Mouse (Mus musculus): Measurements from ENCODE around the gene Slc1a2. TPM values are rescaled to one million over a fixed set of nuclear protein-coding genes. Genes with fewer than 3 reads are reported as not detected.
A peak's percentile ranks its signal among the peaks of the same experiment; 100 is the strongest.

Gene Slc1a2
- total RNA-seq, 2 experiments from 2014 or later = 0.03 to 0.08 TPM

- intact Hi-C loops (cut with DNase I) = no loop called here
- no peak for DNase-seq
These were observed 98.9 kb downstream of the Slc1a2 start for GRCm38 (mm10) chr2:102757241-102757860.

DNA sequence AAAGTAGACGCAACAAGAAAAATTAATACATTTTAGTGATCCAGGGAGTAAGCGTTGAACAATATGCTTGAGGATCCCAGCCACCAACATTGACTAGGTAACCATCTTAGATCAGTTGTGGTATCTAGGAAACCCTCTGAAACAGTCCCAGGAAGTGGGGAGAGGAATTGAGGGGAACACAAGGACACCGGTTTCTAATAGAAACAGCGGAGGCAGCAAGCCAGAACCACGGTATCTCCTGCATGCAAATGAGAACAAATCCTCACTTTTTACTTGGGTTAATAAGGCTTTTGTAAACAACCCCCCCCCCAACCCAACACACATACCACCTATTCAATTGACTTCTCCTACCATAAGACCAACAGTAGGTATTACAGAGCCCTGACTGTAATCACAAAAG is 101.0 kb downstream of the Slc1a2 start:
- no peak for DNase-seq
- intact Hi-C loops (cut with DNase I) = no loop called here

GRCm38 (mm10) chr2:102760284-102761072 is 102.0 kb downstream of the Slc1a2 start:
- peak in 1 of 2 experiments; percentile 18 for DNase-seq
- intact Hi-C loops (cut with DNase I) = no loop called here

DNA sequence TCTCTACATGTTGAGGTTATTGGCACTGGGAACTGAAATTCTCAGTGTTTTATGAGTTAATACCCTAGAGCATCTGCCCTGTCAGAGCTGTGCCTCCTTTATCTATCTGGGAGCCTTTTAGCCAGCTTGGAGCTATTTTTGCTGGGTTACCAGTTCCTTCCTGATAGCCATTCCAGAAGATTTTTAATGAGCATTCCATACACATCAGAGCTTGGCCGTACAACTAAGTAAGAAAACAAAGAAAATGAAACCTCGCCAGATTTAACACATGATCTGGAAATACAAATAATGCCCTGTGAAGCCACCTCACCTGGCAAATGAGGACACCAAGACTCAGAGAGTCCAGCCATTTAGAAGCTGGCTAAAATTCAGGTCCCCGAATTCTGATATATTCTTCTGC is 104.7 kb downstream of the Slc1a2 start:
- intact Hi-C loops (cut with DNase I) = no loop called here
- DNase-seq = no peak

GRCm38 (mm10) chr2:102763991-102764390 is 105.5 kb downstream of the Slc1a2 start:
- no peak for DNase-seq
- intact Hi-C loops (cut with DNase I) = no loop called here

DNA sequence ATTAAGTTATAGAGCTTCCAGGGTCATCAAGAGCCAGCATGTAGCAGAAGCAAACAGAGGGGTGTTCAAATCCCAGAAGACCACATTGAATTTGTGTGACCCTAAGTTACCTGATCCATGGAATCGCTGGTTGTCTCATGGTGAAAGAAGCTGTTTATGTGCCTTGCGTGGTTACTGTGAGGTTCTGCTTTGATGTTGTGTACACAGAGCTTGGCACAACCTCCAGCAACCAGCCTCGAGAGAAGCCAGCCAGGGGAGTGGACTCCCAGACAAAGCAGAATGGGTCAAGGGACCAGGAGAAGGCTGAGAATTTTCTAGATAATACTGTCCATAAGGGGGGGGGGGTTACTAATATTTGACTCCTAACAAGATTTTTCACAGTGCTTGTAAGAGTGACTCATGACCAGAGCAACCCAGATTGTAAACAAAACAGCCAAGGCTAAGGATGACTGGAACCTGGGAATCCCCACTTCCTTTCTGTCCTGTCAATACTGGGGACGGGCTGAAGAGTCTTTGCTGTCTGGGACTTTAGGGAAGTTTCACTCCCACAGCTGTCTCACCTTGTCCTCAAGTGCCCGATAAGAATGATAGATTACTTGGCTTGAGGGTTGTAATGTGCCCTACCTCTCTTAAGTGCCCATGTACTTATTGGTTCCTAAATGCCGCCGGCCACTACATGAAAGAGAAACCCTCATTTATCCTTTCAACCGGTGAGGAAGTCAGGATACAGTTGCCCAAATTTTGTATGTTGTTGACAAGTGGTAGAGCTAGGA is 106.3 kb downstream of the Slc1a2 start:
- no peak for DNase-seq
- intact Hi-C loops (cut with DNase I) = no loop called here

GRCm38 (mm10) chr2:102768267-102768666 is 109.8 kb downstream of the Slc1a2 start:
- intact Hi-C loops (cut with DNase I) = no loop called here
- DNase-seq = no peak

DNA sequence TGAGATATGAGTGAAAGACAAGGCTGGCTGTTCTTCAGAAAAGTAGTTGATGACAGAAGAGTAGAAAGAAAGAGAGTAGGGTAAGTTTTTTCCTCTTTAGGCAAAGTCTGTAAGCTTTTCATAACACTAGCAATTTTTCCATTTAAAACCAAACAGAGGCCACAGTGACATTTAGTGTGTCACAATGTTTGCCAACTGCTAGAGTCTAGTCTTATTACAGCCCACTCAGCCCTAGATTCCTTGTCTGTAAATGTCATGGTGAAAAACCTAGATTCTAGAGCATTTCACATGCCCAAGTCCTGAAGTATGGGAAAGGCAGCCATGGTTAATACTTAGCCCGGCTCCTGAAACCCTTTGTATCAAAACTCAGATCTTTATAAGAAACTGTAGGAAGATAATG is 112.8 kb downstream of the Slc1a2 start:
- no peak for DNase-seq
- intact Hi-C loops (cut with DNase I) = no loop called here

DNA sequence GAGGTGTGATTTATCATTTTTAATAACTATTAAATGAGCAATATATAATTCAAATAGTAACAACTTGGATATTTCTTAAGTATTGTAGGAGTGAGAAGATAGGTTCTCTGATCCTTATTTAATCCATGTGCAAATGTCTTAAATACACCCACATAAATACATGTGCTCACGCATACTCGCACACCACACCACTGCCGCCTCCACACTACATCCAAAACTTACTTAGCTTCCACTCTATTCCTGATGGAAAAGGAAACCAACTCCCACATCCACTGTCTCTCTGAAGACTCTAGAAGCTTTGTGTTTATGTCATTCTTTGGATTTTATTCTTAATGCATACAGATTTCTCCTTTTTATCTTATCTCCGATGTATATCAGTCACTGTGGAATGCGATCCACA is 113.8 kb downstream of the Slc1a2 start:
- DNase-seq = no peak
- intact Hi-C loops (cut with DNase I) = no loop called here

- no peak for DNase-seq
- intact Hi-C loops (cut with DNase I) = no loop called here
These were observed 116.2 kb downstream of the Slc1a2 start for GRCm38 (mm10) chr2:102774700-102775099.

GRCm38 (mm10) chr2:102775561-102775960 is 117.1 kb downstream of the Slc1a2 start:
- intact Hi-C loops (cut with DNase I) = no loop called here
- no peak for DNase-seq

- no peak for DNase-seq
- intact Hi-C loops (cut with DNase I) = no loop called here
These were observed 119.7 kb downstream of the Slc1a2 start for GRCm38 (mm10) chr2:102778208-102778607.

- DNase-seq = no peak
- intact Hi-C loops (cut with DNase I) = no loop called here
These were observed 124.3 kb downstream of the Slc1a2 start for GRCm38 (mm10) chr2:102782751-102783150.

GRCm38 (mm10) chr2:102785696-102786095 is 127.2 kb downstream of the Slc1a2 start:
- no peak for DNase-seq
- intact Hi-C loops (cut with DNase I) = no loop called here

DNA sequence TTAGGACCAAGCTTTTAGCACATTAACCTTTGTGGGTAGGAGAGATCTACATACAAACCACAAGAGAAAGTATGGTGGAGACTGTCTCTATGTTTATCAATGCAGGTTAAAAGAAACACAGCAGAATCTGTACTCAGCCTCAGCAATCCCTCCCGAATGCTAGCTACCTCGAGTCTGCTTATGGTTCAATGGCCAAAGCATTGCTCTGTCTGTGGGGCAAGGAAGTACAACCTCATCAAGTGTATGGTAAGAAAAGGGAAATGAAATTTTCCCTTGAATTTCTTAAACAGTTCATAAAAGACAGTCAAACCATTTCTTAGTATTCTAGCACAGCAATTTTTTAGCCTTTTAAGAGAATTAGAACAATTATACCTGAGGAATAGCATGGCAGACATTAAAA is 133.2 kb downstream of the Slc1a2 start:
- intact Hi-C loops (cut with DNase I) = no loop called here
- DNase-seq = no peak

- no peak for DNase-seq
- intact Hi-C loops (cut with DNase I) = no loop called here
These were observed 134.3 kb downstream of the Slc1a2 start for GRCm38 (mm10) chr2:102792804-102793203.

DNA sequence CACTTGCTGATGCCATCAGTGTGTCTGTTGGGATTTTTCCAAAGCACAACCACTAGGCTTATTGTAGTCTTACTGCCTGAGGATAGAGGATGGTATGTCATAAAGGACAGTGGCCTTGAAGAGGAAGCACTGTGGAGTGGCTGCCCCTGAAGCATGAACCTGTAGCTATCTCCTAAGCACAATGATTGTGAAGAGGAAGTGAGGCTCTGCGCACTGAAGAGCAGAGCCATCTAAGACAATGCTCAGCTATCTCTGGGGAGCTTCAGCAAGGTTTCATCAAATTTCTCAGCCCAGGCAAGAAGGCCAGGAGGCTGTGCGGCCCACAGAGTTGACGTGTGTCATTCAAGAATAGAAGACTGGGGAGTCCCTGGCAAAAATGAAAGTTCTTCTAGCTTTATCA is 136.6 kb downstream of the Slc1a2 start:
- no peak for DNase-seq
- intact Hi-C loops (cut with DNase I) = no loop called here

DNA sequence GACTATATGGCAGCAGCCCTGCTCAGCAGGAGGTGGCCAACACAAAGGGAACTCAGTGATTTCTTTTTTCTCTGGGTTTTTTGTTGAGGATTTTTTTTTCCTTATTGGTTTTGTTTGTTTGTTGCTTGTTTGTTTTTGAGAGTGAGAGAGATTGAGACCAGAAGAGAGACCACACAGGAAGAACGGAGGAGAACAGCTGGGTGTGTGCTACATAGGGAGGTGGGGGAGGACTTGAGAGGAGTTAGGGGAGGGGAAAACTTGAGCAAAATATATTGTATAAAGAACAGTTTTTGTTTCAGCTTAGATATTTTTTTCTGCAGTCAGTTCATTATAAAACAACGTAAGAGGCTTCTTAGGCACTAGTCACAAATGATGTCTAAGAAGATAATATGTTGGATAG is 139.7 kb downstream of the Slc1a2 start:
- no peak for DNase-seq
- intact Hi-C loops (cut with DNase I) = no loop called here

GRCm38 (mm10) chr2:102801899-102802298 is 143.4 kb downstream of the Slc1a2 start:
- intact Hi-C loops (cut with DNase I) = loop anchor here (5.0 to 10.0 kb wide), 3 partner anchors 207 to 543 kb away; no protein-coding TSS in a partner anchor
- DNase-seq = no peak

DNA sequence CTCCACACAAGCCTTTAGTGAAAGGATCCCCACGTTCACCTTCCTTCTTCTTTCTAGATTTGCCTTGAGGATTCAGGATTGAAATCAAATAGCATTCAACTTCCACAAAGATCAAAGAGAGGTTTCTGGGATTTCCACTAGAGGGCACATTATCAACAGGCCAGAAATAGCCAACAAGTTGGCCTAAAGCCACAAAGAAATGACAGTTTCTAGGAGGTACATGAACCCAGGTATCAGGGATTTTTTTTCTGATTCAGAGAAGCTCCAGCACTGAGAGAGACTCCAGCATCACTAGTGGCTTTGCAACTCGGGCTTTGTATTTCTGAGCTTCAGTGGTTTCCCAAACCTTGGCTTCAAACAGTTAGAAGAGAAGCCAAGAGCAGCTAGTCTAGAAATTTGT is 145.7 kb downstream of the Slc1a2 start:
- intact Hi-C loops (cut with DNase I) = loop anchor here (1.0 to 10.0 kb wide), 7 partner anchors 59 to 541 kb away; no protein-coding TSS in a partner anchor
- peak; percentile 6 to 14 for DNase-seq

DNA sequence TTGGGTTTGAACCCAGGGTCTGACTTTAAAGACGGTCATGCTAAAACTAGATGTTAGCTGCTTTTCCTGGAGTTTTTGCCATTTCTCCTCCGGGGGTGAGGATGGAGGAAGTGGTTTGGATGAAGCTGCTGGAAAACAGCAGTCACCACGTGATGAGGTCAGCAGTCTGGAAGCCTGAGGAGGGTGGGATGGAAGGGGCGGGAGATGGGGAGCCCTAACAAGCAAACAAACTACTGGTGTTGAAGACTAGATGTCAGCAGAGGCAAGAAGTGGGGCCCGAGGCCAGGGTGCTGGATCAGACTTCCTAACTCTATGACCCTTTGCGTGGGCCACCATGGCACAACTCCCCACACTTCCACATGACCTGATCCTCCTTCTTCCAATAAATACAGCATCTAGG is 146.8 kb downstream of the Slc1a2 start:
- DNase-seq = no peak
- intact Hi-C loops (cut with DNase I) = loop anchor here (2.0 to 10.0 kb wide), 5 partner anchors 60 to 540 kb away; no protein-coding TSS in a partner anchor
